Mouse (Mus musculus) ES-E14 (cell line): ENCODE data around the gene Gm10964.

Experiments
- CHD2 ChIP-seq: IDR thresholded peaks from 2 replicates; pipeline ENCODE4 v1.6.1; 2014; ENCODE audit warnings: mild to moderate bottlenecking, low read depth, low read length, inconsistent platforms
- HCFC1 ChIP-seq: IDR thresholded peaks from 2 replicates; pipeline ENCODE4 v1.6.1; 2012; ENCODE audit warnings: low read length, inconsistent platforms, borderline replicate concordance; ENCODE audit not compliant: insufficient read depth
- ZC3H11A ChIP-seq: IDR thresholded peaks from 2 replicates; pipeline ENCODE4 v1.6.1; 2012; ENCODE audit warnings: low read depth, mild to moderate bottlenecking, inconsistent platforms, low read length, borderline replicate concordance

DNA sequence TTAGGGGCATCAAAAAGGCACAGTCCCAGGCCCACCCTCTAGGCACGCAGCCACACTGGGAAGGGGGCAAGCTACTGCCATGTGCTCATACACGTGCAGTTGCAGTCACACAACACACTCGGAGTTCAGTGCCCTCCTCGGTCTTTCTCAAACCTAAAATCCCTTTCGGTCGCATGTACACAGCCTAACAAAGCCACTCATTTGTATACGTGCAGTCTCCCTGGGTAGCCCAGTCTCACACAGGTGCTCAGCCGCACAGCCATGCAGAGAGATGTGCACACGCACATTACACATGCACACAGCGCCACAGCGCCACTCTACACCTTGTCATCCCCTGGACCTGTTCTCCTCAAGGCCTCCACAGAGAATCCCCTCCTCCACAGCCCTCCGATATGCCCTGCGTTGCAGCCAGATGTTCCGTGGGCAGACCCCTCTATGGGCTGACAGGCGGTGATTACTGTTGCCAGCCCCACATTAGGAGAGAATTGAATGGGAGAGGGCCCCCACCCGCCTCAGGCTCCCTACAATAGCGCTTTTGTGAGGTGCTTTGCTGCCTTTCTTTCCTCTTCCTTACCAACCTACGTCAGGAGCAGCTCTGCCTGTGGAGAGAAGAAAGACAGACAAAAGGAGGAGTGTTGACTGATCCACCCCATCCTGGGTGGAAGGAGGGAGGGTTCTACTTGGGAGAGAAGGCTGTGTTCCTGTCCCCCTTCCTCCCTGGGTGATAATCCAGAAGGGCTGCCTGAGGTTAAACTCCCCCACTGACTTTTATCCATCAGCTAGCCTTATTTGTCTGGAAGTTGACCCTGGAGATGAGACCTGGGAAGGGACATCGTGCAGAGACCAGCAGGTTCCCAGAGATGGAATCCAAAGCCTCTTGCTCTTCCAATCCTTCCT lies 5.1 kb upstream of the Gm10964 start:
- no peak for TF ChIP-seq CHD2
- TF ChIP-seq HCFC1 = no peak
- no peak for TF ChIP-seq ZC3H11A
